Mouse (Mus musculus) ES-Bruce4 (cell line): Measurements from ENCODE around the gene Lysmd4.

Source experiments
- CTCF ChIP-seq: IDR thresholded peaks from one replicate; pipeline ENCODE4 v1.8.1; 2011; ENCODE audit warnings: low read depth, low read length
- POLR2A ChIP-seq: IDR thresholded peaks from one replicate; pipeline ENCODE4 v1.8.1; 2011; ENCODE audit warnings: low read length; ENCODE audit not compliant: insufficient read depth

- no peak for TF ChIP-seq CTCF
- no peak for TF ChIP-seq POLR2A
These were observed 14.0 kb downstream of the Lysmd4 start for GRCm38 (mm10) chr7:67236351-67236750.
